Mouse (Mus musculus) bone marrow macrophage, adult 2 months (primary cell): ENCODE results near the gene Gm47985.

Source experiments
- CTCF ChIP-seq: IDR thresholded peaks from 2 replicates; pipeline ENCODE4 v1.5.1; 2012; ENCODE audit warnings: low read depth, mild to moderate bottlenecking, low read length, moderate library complexity
- POLR2A ChIP-seq: IDR thresholded peaks from 2 replicates; pipeline ENCODE4 v1.6.1; 2012; ENCODE audit warnings: mild to moderate bottlenecking, low read depth, low read length, borderline replicate concordance

DNA sequence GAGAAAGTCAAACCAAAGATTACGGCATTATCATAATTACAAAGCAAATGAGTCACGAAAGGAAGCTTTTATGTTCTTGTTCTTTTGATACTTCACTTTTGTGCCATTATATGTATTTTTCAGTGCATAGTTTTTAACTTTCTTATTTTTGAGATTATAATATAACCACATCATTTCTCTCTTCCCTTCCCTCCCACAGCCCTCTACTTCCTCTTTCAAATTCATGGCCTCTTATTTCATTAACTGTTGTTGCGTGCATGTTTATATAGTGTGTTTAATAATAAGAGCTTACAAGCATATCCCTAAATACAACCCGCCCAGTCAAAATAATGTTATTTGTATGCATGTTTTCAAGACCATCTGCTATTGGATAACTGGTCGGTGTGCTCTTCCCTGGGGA lies 36.7 kb downstream of the Gm47985 start:
- TF ChIP-seq POLR2A (no peak), CTCF (no peak)
